Mouse (Mus musculus) bone marrow, adult 2 months (tissue): ENCODE measurements at regions not wholly inside any gene's neighbourhood (a gene's known extent, or its start where the extent isn't known, plus 50 kb on each side); places are given as distances from the start of the nearest gene placed in this dataset.

Source experiments
- CTCF ChIP-seq: fragments of 200-500 bp; IDR thresholded peaks from 2 replicates; pipeline ENCODE4 v1.5.1; 2011; ENCODE audit warnings: low read length, control low read depth; ENCODE audit not compliant: control insufficient read depth, insufficient read depth
- POLR2A ChIP-seq: fragments of 200-500 bp; IDR thresholded peaks from 2 replicates; pipeline ENCODE4 v1.6.1; 2011; ENCODE audit warnings: low read depth, mild to moderate bottlenecking, control low read depth, low read length, borderline replicate concordance; ENCODE audit not compliant: control insufficient read depth

DNA sequence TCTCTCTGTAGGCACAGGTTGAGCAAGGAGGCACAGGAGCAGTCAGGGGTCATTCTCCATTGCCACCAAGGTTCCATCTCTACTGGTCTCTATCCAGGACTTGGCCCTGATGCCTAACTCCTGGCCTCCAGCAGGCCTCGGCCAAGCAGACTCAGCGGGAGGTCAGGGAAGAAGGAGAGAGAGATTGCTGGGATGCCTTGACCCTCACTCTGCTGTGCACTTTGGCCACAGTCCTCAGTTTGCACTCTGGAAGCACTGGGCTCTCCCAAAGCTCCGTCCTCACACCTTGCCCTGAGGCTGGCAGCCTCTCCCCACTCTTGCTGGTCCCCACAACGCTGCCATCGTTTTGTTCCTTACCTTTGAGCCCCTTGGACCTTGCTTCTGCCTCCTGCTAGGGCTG lies 248.1 kb downstream of the Prex1 start:
- TF ChIP-seq CTCF (no peak), POLR2A (no peak)
